Mouse (Mus musculus) stomach, embryonic 14.5 days (tissue): ENCODE results near the gene Rpl38. TPM values are rescaled to one million over a fixed set of nuclear protein-coding genes. Genes with fewer than 3 reads are reported as not detected.

ENCODE experiments used
- ATAC-seq: fragments of 200-750 bp; cut with Nextera tagmentation; 2 replicates; pipeline ENCODE4 v1.8.0; 2017; ENCODE audit warnings: low read depth, moderate TSS enrichment; ENCODE audit not compliant: insufficient number of reproducible peaks, insufficient read depth, low FRiP score
- H3K27ac ChIP-seq: fragments of 300-500 bp; sonication (generic); 2 replicates; pipeline ENCODE4 v1.5.1; 2014; ENCODE audit warnings: mild to moderate bottlenecking, low read length, moderate library complexity, mixed read lengths
- H3K27me3 ChIP-seq: fragments of 300-500 bp; sonication (generic); 2 replicates; pipeline ENCODE4 v1.6.1; 2014; ENCODE audit warnings: low read length, control low read depth, mixed read lengths; ENCODE audit not compliant: control insufficient read depth, insufficient read depth
- H3K36me3 ChIP-seq: fragments of 300-500 bp; sonication (generic); 2 replicates; pipeline ENCODE4 v1.6.1; 2014; ENCODE audit warnings: mild to moderate bottlenecking, control low read depth, low read length, moderate library complexity, mixed read lengths; ENCODE audit not compliant: control insufficient read depth, insufficient read depth
- H3K4me1 ChIP-seq: fragments of 300-500 bp; sonication (generic); 2 replicates; pipeline ENCODE4 v1.6.1; 2014; ENCODE audit warnings: low read length, control low read depth, mixed read lengths; ENCODE audit not compliant: control insufficient read depth, insufficient read depth
- H3K4me2 ChIP-seq: fragments of 300-500 bp; sonication (generic); replicated peaks from 2 replicates; pipeline ENCODE4 v1.6.1; 2014; ENCODE audit warnings: low read depth, low read length, control low read depth
- H3K4me3 ChIP-seq: fragments of 300-500 bp; sonication (generic); 2 replicates; pipeline ENCODE4 v1.5.1; 2014; ENCODE audit warnings: low read depth, low read length, control low read depth
- H3K9ac ChIP-seq: fragments of 300-500 bp; sonication (generic); replicated peaks from 2 replicates; pipeline ENCODE4 v1.6.1; 2014; ENCODE audit warnings: low read depth, mild to moderate bottlenecking, control low read depth, low read length, moderate library complexity, mixed read lengths
- H3K9me3 ChIP-seq: fragments of 300-500 bp; sonication (generic); 2 replicates; pipeline ENCODE4 v1.6.1; 2016; ENCODE audit warnings: low read depth, low read length, control low read depth; ENCODE audit not compliant: control insufficient read depth
- WGBS: fragments of 180-500 bp; shearing (Covaris S2); extraction: QIAGEN DNeasy Blood & Tissue Kit; methylation state at CpG from one replicate; pipeline ENCODE4 v1.1.7; 2014; 5-methylcytosine and 5-hydroxymethylcytosine counted together
- polyA plus RNA-seq: library from polyadenylated mRNA; unstranded; fragments of >200 nt; fragmentation: Nextera tagmentation; extraction: Ambion mirVana; gene quantifications from 2 replicates; pipeline ENCODE4 v1.2.1, GENCODE M21; 2014

Gene Rpl38
- polyA plus RNA-seq, 1 experiment from 2014 or later = 1,057 TPM

DNA sequence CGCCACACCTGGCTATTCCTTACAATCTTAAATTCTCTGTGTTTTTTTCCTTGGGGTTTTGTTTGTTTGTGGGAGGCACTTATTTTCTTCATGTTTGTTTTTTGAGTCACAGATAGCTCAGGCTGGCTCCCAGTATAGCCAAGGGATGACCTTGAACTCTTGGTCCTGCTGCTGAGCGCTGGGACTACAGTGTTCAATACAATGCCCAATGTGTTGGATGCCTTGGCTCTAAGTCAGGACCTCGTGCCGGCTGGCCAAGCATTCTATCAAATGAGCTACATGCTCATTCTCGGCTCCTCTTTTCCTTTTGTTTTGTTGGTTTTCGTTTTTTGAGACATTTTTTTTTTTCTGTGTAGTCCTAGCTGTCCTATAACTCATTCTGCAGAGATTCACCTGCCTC lies 25.1 kb downstream of the Rpl38 start:
- Histone ChIP-seq H3K4me2 (no peak overlapping the region), H3K9me3 (no peaks in the 10 kb centered on the region), H3K4me1 (no peaks in the 10 kb centered on the region), H3K9ac (no peak overlapping the region), H3K4me3 (no peak overlapping the region), H3K27me3 (no peaks in the 10 kb centered on the region), H3K27ac (no peak overlapping the region), H3K36me3 (no peaks in the 10 kb centered on the region)
- no peak for ATAC-seq
- 89% methylated on average over 6 of the region's 6 CpGs for WGBS

DNA sequence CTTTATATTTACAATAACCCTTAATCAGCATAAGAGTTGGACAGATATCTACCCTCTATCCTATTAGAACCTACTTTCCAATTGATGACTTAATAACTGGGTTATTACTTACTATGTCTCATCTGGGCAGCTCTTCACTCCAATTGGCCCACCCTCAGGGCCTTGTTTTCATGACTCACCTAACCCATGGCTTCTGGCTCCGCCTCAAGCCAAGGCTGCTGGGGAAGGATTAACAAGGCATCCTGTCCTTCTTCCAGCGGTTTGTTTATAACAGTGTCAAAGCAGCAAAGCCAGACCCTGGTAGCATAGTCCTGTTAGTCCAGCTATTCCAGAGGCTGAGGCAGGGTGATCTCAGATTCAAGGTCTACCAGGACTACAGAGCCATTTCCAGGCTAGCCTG lies 26.1 kb downstream of the Rpl38 start:
- 67% methylated on average over 2 of the region's 2 CpGs for WGBS

DNA sequence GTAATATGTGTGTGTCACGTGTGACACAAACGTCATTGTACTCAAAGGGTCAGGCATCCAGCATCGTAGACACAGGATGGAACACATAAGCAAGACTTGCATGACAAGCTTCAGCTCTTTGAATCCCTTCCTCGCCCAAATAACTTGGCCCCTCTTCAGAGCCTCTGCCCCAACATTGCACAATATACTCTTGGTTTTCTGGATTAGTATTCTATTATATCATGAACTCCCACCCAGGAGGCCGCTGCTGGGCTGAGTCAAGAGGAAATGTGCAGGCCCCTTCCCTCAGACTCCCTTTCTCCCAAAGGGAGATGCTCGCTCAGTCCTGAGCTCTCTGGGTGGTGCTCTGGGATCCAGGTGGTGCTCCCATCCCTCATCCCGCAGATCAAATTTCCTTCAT lies 30.2 kb downstream of the Rpl38 start:
- Histone ChIP-seq H3K4me1 (no peaks in the 10 kb centered on the region), H3K27ac (no peak overlapping the region), H3K36me3 (no peaks in the 10 kb centered on the region), H3K4me2 (no peak overlapping the region), H3K9ac (no peak overlapping the region), H3K27me3 (no peaks in the 10 kb centered on the region), H3K4me3 (no peak overlapping the region), H3K9me3 (no peaks in the 10 kb centered on the region)
- no peak for ATAC-seq
- WGBS = 90% methylated on average over 7 of the region's 7 CpGs

More for the DNA sequence above, 26.1 kb downstream of the Rpl38 start:
- H3K4me3 ChIP-seq = no peak overlapping the region
- H3K9me3 ChIP-seq = no peaks in the 10 kb centered on the region
- no peak overlapping the region for H3K4me2 ChIP-seq
- H3K27ac ChIP-seq = no peak overlapping the region
- H3K4me1 ChIP-seq = no peaks in the 10 kb centered on the region
- H3K9ac ChIP-seq = no peak overlapping the region
- no peak for ATAC-seq
- H3K36me3 ChIP-seq = no peaks in the 10 kb centered on the region
- no peaks in the 10 kb centered on the region for H3K27me3 ChIP-seq

- Histone ChIP-seq H3K9me3 (no peaks in the 10 kb centered on the region), H3K27me3 (no peaks in the 10 kb centered on the region), H3K4me3 (no peak overlapping the region), H3K4me1 (no peaks in the 10 kb centered on the region), H3K36me3 (no peaks in the 10 kb centered on the region), H3K9ac (no peak overlapping the region), H3K27ac (no peak overlapping the region), H3K4me2 (no peak overlapping the region)
- ATAC-seq = no peak
- WGBS = 63% methylated on average over 12 of the region's 12 CpGs
Measured at GRCm38 (mm10) chr11:114699511-114699910, 31.2 kb downstream of the Rpl38 start.

- H3K9me3 ChIP-seq = no peaks in the 10 kb centered on the region
- WGBS = 82% methylated on average over 15 of the region's 15 CpGs
- H3K27ac ChIP-seq = no peak overlapping the region
- no peaks in the 10 kb centered on the region for H3K4me1 ChIP-seq
- no peaks in the 10 kb centered on the region for H3K27me3 ChIP-seq
- ATAC-seq = no peak
- no peak overlapping the region for H3K4me2 ChIP-seq
- H3K4me3 ChIP-seq = no peak overlapping the region
- H3K36me3 ChIP-seq = no peaks in the 10 kb centered on the region
- H3K9ac ChIP-seq = no peak overlapping the region
Measured at GRCm38 (mm10) chr11:114702311-114702995, 34.1 kb downstream of the Rpl38 start.

DNA sequence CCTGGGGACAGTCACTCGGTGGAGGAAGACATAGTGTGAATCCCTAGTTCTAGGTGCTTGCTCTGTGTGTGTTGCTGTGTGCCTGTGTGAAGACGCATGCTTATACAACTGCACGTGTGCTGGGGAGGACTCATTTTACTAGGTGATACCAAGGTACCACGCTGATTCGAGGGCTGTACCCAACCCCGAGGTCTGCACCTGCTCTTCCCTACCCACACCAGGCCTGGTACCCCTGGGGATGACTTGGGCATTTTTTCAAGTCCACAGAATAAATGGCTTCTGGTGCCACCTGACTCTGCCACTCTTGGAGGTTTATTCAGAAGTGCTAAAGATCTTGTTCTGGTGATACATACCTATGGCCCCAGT lies 34.7 kb downstream of the Rpl38 start:
- no peak for ATAC-seq
- Histone ChIP-seq H3K36me3 (no peaks in the 10 kb centered on the region), H3K4me1 (no peaks in the 10 kb centered on the region), H3K4me2 (no peak overlapping the region), H3K27ac (no peak overlapping the region), H3K9me3 (no peaks in the 10 kb centered on the region), H3K27me3 (no peaks in the 10 kb centered on the region), H3K9ac (no peak overlapping the region), H3K4me3 (no peak overlapping the region)
- WGBS = 84% methylated on average over 6 of the region's 6 CpGs

DNA sequence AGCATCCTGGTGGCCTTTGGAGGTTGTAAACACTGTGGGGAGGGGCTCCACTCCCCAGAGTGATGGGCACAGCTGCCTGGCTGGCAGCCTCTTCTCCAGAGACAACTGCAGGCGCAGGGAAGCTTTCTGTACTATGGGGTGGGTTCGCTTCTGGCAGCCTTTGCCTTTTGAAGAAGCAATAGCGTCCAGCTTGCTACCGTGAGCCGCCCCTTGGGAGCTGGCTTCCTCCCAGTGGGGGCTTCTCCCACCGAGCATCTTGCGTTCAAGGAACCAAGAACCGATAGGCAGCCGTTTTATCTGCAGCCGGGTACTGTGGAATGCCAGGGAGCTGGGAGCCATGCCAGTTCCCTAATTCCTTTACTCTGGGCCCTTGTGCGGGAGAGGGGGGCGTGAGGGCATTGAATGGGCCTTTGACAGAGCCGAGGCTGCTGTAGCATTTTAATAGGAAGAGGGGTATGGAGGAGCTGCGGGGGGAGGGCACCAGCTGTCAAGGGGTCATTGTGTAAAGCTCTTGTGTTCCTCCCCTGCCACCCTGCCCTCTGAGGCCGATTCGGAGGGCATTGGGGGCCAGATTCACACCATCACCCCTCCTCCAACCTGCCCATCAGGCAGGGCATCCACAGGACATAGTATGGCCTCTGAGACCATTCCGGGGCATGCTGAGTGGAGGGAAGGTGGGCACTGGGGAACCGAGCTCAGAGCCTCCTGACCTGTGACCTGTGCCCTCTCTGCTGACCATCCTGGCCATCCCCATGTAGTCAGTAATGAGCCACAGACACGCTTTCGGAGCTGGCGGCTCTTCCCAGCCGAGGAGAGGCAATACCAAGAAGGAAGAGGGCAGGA lies 36.0 kb downstream of the Rpl38 start:
- Histone ChIP-seq H3K9ac (no peak overlapping the region), H3K27ac (no peak overlapping the region), H3K4me3 (no peak overlapping the region), H3K4me1 (no peaks in the 10 kb centered on the region), H3K27me3 (no peaks in the 10 kb centered on the region), H3K9me3 (no peaks in the 10 kb centered on the region), H3K36me3 (no peaks in the 10 kb centered on the region), H3K4me2 (no peak overlapping the region)
- peak; percentile 56; the same call in 1 of the 2 replicates for ATAC-seq
- 65% methylated on average over 22 of the region's 22 CpGs for WGBS

DNA sequence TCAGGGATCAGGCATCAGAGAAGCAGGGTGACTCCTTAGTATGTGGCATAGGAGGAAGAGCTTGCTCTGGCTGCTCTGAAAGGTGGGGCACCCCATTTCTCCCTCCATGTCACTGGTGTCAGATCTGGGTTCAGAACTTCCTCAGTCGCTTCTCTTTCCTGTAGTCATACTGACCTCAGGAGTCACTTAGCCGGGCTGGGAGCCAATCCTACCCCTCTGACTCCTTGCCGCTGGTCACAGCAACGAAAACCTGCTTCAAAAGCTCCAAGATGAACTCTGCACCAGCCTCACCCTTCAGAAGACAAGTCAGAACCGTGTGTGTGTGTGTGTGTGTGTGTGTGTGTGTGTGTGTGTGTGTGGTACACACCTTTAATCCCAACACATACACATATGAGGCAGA lies 38.0 kb downstream of the Rpl38 start:
- H3K27me3 ChIP-seq = no peaks in the 10 kb centered on the region
- H3K27ac ChIP-seq = no peak overlapping the region
- ATAC-seq = no peak
- H3K4me1 ChIP-seq = no peaks in the 10 kb centered on the region
- no peaks in the 10 kb centered on the region for H3K36me3 ChIP-seq
- no peak overlapping the region for H3K4me3 ChIP-seq
- no peak overlapping the region for H3K4me2 ChIP-seq
- WGBS = 83% methylated on average over 5 of the region's 5 CpGs
- no peak overlapping the region for H3K9ac ChIP-seq
- H3K9me3 ChIP-seq = no peaks in the 10 kb centered on the region
